Mouse (Mus musculus) neural tube, embryonic 14.5 days (tissue): ENCODE measurements around the gene AW822073. TPM values are rescaled to one million over a fixed set of nuclear protein-coding genes. Genes with fewer than 3 reads are reported as not detected.
"Not testable (repeated sequence)": the region's sequence is repeated elsewhere in the genome, so short reads cannot be mapped to it uniquely, and the experiment has no call there.

Experiments
- ATAC-seq: fragments of 200-750 bp; cut with Nextera tagmentation; 2 replicates; pipeline ENCODE4 v1.8.0; 2017; ENCODE audit warnings: low read depth, mild to moderate bottlenecking, moderate TSS enrichment, moderate library complexity
- H3K27ac ChIP-seq: fragments of 300-500 bp; sonication (generic); 2 replicates; pipeline ENCODE4 v1.5.1; 2014; ENCODE audit warnings: low read depth, mild to moderate bottlenecking, control low read depth, low read length, moderate library complexity, mixed read lengths
- H3K27me3 ChIP-seq: fragments of 300-500 bp; sonication (generic); 2 replicates; pipeline ENCODE4 v1.6.1; 2014; ENCODE audit warnings: low read length; ENCODE audit not compliant: control insufficient read depth, insufficient read depth
- H3K36me3 ChIP-seq: fragments of 300-500 bp; sonication (generic); 2 replicates; pipeline ENCODE4 v1.6.1; 2014; ENCODE audit warnings: low read length, mixed read lengths; ENCODE audit not compliant: control insufficient read depth, insufficient read depth
- H3K4me1 ChIP-seq: fragments of 300-500 bp; sonication (generic); 2 replicates; pipeline ENCODE4 v1.6.1; 2014; ENCODE audit warnings: low read length; ENCODE audit not compliant: control insufficient read depth, insufficient read depth
- H3K4me2 ChIP-seq: fragments of 300-500 bp; sonication (generic); 2 replicates; pipeline ENCODE4 v1.6.1; 2014; ENCODE audit warnings: mild to moderate bottlenecking, low read depth, low read length, control low read depth
- H3K4me3 ChIP-seq: fragments of 300-500 bp; sonication (generic); 2 replicates; pipeline ENCODE4 v1.5.1; 2014; ENCODE audit warnings: low read depth, low read length, control low read depth, mixed read lengths
- H3K9ac ChIP-seq: fragments of 300-500 bp; sonication (generic); replicated peaks from 2 replicates; pipeline ENCODE4 v1.6.1; 2014; ENCODE audit warnings: low read depth, mild to moderate bottlenecking, control low read depth, low read length, mixed read lengths
- H3K9me3 ChIP-seq: fragments of 300-500 bp; sonication (generic); 2 replicates; pipeline ENCODE4 v1.6.1; 2016; ENCODE audit warnings: low read length; ENCODE audit not compliant: control insufficient read depth
- WGBS: fragments of 180-500 bp; shearing (Covaris S2); extraction: QIAGEN DNeasy Blood & Tissue Kit; methylation state at CpG from one replicate; pipeline ENCODE4 v1.1.7; 2014; 5-methylcytosine and 5-hydroxymethylcytosine counted together
- polyA plus RNA-seq: library from polyadenylated mRNA; unstranded; fragments of >200 nt; fragmentation: Nextera tagmentation; extraction: Ambion mirVana; gene quantifications from 2 replicates; pipeline ENCODE4 v1.2.1, GENCODE M21; 2014

AW822073 gene
- polyA plus RNA-seq, 1 experiment from 2014 or later: not detected

DNA sequence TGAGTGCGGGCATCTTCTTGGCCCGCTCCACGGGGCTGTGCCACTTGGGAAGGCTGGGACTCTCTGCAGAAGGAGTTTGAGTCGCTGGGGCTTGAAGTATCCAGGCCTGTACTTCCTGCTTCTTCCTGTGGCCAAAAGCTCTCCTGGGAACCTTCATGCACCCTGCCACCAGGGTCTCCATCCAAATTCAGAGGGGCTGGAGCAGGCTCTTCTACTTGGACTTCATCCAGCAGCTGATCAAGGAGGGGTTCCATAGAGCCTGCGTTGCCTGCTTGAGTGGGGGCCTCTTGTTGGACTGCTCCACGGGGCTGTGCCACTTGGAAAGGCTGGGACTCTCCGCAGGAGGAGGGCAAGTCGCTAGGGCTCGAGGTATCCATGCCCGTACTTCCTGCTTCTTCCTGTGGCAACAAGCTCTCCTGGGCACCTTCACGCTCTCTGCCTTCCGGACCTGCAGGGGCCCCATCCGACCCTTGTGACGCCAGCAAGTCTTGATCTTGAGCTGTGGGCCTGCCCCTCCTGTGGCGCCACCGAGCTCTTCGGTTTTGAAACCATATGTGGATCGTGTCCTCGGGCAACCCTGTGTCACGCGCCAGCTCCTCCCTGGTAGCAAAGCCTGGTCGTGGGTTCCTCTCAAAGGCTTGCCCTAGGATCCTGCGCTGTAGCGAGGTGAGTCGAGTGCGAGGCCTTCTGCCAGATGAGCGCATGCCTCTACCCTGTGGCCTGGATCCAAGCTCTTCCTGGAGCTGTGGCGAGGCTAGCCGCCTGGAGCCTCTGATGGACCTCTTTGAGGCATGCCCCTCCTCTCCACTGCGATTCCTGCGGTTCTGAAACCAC lies 541 bp downstream of the AW822073 start:
- not testable (repeated sequence) for H3K4me3 ChIP-seq, H3K36me3 ChIP-seq, H3K9ac ChIP-seq, H3K27ac ChIP-seq, H3K27me3 ChIP-seq, H3K9me3 ChIP-seq, H3K4me1 ChIP-seq, H3K4me2 ChIP-seq, ATAC-seq
- 84% methylated on average over 26 of the region's 31 CpGs for WGBS

DNA sequence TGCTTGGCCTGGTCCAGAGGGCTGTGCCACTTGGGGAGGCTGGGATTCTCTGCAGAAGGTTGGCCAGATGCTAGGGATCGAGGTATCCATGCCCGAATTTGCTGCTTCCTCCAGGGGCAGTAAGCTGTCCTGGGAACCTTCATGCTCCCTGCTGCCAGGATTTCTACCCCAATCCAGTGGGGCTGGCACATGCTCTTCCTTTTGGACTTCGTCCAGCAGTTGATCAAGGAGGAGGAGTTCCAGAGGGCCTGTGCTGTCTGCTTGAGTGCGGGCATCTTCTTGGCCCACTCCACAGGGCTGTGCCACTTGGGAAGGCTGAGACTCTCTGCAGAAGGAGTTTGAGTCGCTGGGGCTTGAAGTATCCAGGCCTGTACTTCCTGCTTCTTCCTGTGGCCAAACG lies 1.6 kb downstream of the AW822073 start:
- not testable (repeated sequence) for ATAC-seq, H3K9ac ChIP-seq, H3K27ac ChIP-seq, H3K4me3 ChIP-seq, H3K4me1 ChIP-seq, H3K36me3 ChIP-seq, H3K4me2 ChIP-seq, H3K27me3 ChIP-seq, H3K9me3 ChIP-seq
- WGBS: 86% methylated on average over 2 of the region's 6 CpGs

DNA sequence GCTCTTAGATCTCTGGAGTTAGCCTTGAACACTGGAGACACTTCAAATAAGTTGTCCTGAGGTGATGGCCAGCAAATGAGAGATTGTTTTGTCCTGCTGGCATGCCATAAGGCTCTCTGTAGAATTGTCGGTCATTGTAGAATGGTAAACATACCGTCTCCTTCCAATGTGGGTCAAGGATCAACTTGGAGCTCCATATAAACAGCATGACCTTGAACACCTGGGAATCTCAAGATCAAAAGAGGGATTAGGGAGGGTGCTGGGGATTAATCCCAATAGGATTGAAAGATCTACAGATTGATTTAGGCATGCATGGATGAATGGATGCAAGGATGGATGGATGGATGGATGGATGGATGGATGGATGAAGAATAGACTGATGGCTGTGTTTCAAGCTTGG lies 3.2 kb downstream of the AW822073 start:
- H3K9me3 ChIP-seq, H3K36me3 ChIP-seq, ATAC-seq, H3K4me1 ChIP-seq, H3K27me3 ChIP-seq, H3K4me3 ChIP-seq, H3K9ac ChIP-seq, H3K4me2 ChIP-seq, H3K27ac ChIP-seq: not testable (repeated sequence)
- 98% methylated on average over 2 of the region's 2 CpGs for WGBS

DNA sequence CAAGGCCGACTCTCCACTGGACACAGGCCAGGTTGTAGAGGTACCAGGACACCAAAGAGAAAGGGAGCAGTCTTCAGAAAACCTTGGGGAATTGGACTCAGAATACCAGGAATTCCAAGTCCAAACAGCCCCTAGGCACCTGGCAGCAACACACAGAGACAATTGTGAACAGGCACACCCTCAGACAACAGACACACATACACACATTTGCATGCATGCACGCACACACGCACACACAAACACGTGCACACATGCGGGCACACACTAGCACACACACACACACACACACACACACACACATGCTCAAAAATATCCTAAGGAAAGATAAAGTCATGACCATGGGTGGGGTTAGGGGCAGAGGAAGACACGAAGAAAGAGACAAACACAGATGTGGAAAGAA lies 4.0 kb downstream of the AW822073 start:
- H3K4me1 ChIP-seq: no peaks in the 10 kb centered on the region
- ATAC-seq: no peak
- no peak overlapping the region for H3K27ac ChIP-seq
- peaks cover 5% of the 10 kb centered on the region; the same call in 1 of the 2 replicates for H3K9me3 ChIP-seq
- H3K4me2 ChIP-seq: no peak overlapping the region
- H3K27me3 ChIP-seq: no peaks in the 10 kb centered on the region
- no peak overlapping the region for H3K4me3 ChIP-seq
- no peak overlapping the region for H3K9ac ChIP-seq
- no peaks in the 10 kb centered on the region for H3K36me3 ChIP-seq
- WGBS: 84% methylated on average over 6 of the region's 6 CpGs

DNA sequence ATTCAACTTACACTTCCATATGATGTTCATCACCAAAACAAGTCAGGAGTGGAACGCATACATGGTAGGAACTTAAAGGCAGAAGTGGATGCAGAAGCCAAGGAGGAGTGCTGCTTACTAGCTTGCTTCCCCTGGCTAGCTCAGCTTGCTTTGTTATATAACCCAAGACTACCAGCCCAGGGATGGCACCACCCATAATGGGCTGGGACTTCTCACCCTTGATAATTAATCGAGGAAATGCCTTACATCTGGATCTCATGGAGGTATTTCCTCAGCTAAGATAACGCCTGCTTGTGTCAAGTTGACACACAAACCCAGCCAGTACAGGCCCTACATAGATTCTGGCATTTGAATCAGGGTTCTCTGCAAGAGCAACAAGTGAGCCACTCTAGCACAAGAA lies 7.4 kb downstream of the AW822073 start:
- ATAC-seq: no peak
- Histone ChIP-seq H3K9me3 (no peaks in the 10 kb centered on the region), H3K9ac (no peak overlapping the region), H3K27ac (no peak overlapping the region), H3K4me3 (no peak overlapping the region), H3K4me1 (no peaks in the 10 kb centered on the region), H3K36me3 (no peaks in the 10 kb centered on the region), H3K27me3 (no peaks in the 10 kb centered on the region), H3K4me2 (no peak overlapping the region)
- WGBS: 91% methylated on average over 3 of the region's 3 CpGs

DNA sequence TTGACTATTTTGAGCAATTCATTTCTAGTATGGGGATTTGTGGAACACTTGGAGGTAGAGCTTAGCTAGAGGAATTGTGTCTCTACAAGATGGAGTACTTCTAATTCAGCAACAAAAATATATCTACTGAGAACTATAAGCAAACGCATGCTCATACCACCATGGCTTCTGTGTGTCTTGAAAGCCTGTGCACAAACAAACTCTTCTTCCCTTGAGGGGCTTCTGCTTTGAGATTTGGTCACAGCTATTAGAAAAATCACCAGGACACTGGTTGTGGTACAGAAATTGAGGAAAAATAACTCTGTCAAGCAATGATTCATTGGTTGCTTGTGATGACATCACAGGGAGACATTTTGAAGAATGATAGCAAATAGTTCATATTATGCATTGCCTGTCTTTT lies 9.4 kb downstream of the AW822073 start:
- H3K4me1 ChIP-seq: no peaks in the 10 kb centered on the region
- no peak for ATAC-seq
- no peak overlapping the region for H3K4me2 ChIP-seq
- no peak overlapping the region for H3K27ac ChIP-seq
- H3K9ac ChIP-seq: no peak overlapping the region
- H3K4me3 ChIP-seq: no peak overlapping the region
- 92% methylated on average over 1 of the region's 1 CpGs for WGBS
- H3K9me3 ChIP-seq: no peaks in the 10 kb centered on the region
- no peaks in the 10 kb centered on the region for H3K27me3 ChIP-seq
- H3K36me3 ChIP-seq: no peaks in the 10 kb centered on the region

DNA sequence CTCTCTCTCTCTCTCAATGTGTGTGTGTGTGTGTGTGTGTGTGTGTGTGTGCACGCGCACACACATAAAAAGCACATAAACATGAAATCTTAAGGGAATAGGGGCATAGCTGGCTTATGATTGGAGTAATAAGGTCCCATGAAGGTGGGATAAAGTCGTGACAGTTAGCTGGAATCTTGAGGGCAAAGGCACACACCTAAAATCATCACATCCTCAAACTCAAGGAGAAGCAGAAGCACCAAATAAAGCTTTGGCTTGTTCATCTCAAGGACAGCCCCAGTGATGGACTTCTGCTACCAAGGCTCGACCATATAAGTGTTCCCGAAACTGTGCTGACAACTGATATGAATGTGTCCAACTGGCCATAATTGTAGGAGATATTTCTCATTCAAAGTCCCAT lies 9.8 kb downstream of the AW822073 start:
- WGBS: 84% methylated on average over 5 of the region's 5 CpGs
- H3K27me3 ChIP-seq: no peaks in the 10 kb centered on the region
- H3K4me3 ChIP-seq: no peak overlapping the region
- H3K9ac ChIP-seq: no peak overlapping the region
- H3K9me3 ChIP-seq: no peaks in the 10 kb centered on the region
- H3K36me3 ChIP-seq: no peaks in the 10 kb centered on the region
- H3K4me1 ChIP-seq: no peaks in the 10 kb centered on the region
- H3K4me2 ChIP-seq: no peak overlapping the region
- no peak for ATAC-seq
- H3K27ac ChIP-seq: no peak overlapping the region

DNA sequence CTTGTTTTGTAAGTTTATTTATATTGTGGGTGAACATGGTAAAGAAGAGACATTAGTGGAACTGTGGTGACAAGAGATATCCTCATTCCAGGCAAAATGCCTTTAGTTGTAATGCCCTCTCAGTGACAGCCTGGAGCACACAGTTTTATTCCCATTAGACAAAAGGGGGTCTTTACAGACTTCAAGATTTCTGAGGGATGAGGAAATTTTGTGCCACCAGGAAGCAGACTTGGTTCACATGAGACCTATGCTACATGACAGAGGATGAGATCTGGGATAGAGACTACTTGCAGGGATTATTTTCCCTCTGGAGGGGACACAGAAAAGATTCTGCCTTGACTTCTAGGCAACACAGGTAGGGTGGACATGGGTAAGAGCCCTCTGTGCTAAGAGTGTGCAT lies 10.2 kb downstream of the AW822073 start:
- no peak overlapping the region for H3K4me3 ChIP-seq
- H3K4me2 ChIP-seq: no peak overlapping the region
- no peaks in the 10 kb centered on the region for H3K4me1 ChIP-seq
- ATAC-seq: no peak
- H3K9me3 ChIP-seq: no peaks in the 10 kb centered on the region
- no peak overlapping the region for H3K9ac ChIP-seq
- H3K27me3 ChIP-seq: no peaks in the 10 kb centered on the region
- H3K36me3 ChIP-seq: no peaks in the 10 kb centered on the region
- H3K27ac ChIP-seq: no peak overlapping the region

DNA sequence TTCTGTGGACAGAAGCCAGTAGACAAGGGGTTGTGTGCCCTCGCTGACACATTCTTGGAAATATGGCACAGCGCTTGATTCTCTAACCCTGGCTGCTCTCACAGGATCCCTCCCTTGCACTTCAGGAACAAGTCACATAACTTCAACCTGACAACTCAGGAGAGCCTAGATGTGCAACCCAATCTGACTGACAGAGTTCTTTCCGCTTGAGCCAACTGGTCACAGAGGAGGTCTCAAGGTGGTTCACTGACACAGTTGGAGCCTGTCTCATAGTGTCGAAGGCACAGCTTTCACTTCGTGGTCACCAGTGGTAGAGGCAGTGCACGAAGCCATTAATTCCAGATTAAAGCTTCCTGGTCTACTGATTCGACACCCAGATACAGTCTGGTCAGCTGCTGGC lies 12.5 kb downstream of the AW822073 start:
- Histone ChIP-seq H3K36me3 (no peaks in the 10 kb centered on the region), H3K4me2 (no peak overlapping the region), H3K9me3 (no peaks in the 10 kb centered on the region), H3K27me3 (no peaks in the 10 kb centered on the region), H3K4me1 (no peaks in the 10 kb centered on the region), H3K4me3 (no peak overlapping the region), H3K27ac (no peak overlapping the region), H3K9ac (no peak overlapping the region)
- 81% methylated on average over 7 of the region's 7 CpGs for WGBS
- no peak for ATAC-seq
